Mouse (Mus musculus): ENCODE results near the gene Wdr5b.
"Not testable (repeated sequence)": the region's sequence is repeated elsewhere in the genome, so short reads cannot be mapped to it uniquely, and the experiment has no call there.

Gene Wdr5b

GRCm38 (mm10) chr16:36040640-36041624 lies at the start of gene Wdr5b:
TSS of gene Wdr5b (plus strand) at chr16:36041190.
- peak; percentile 89 for DNase-seq

DNA sequence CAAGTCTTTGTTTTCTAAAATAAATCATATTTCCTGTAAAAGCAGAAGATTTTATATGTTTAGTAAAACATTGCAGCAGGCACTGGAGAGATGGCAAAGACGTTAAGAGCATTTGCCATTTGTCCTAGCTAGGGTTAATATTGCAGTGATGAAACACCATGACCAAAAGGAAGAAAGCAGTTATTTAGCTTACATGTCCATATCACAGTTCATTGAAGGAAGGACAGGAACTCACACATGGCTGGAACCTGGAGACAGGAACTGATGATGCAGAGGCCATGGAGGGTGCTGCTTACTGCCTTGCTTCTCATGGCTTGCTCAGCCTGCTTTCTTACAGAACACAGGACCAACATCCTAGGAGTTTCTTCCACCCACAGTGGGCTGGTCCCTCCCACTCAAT lies 48.6 kb upstream of the Wdr5b start:
- no peak for DNase-seq

DNA sequence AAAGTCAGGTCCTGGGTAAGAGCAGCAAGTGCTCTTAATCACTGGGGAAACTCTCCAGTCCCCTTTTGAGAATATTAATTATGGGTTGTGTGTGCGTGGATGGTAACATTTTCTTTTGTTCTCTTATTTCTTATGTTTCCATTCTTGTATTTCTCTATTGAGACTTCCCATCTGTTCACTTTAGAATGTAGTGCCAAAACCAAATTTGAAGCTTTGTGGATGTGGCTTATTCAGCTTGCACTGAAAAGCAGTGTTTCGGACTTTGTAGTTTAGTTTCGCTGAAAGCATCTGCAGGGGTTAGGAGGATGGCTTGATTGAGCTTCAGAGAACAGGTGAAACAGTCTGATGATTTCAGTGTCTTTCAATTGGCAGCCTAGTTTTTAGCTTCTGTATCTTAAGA lies 47.7 kb upstream of the Wdr5b start:
- no peak for DNase-seq

DNA sequence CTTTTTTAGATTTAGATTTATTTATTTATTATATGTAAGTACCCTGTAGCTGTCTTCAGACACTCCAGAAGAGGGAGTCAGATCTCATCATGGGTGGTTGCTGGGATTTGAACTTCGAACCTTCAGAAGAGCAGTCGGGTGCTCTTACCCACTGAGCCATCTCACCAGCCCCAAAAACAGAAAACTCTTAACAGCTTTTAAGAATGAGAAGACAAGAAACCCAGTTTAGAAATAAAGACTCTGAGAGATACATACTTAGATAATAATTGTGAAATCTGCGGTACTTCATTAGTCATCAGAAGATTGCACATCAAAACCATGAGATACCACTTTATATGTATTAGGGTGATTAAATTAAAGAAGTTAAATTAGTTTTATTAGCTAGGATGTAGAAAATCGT lies 42.1 kb upstream of the Wdr5b start:
- DNase-seq, result not testable (repeated sequence)

- DNase-seq, result no peak
Observed at GRCm38 (mm10) chr16:36008396-36008795, 32.6 kb upstream of the Wdr5b start.

GRCm38 (mm10) chr16:36016335-36016734 lies 24.7 kb upstream of the Wdr5b start:
- DNase-seq, result no peak

GRCm38 (mm10) chr16:36028120-36028519 lies 12.9 kb upstream of the Wdr5b start:
- DNase-seq, result not testable (repeated sequence)

GRCm38 (mm10) chr16:36041625-36042020 lies 633 bp downstream of the Wdr5b start:
- DNase-seq, result no peak

GRCm38 (mm10) chr16:36043073-36043472 lies 2.1 kb downstream of the Wdr5b start:
- no peak for DNase-seq

DNA sequence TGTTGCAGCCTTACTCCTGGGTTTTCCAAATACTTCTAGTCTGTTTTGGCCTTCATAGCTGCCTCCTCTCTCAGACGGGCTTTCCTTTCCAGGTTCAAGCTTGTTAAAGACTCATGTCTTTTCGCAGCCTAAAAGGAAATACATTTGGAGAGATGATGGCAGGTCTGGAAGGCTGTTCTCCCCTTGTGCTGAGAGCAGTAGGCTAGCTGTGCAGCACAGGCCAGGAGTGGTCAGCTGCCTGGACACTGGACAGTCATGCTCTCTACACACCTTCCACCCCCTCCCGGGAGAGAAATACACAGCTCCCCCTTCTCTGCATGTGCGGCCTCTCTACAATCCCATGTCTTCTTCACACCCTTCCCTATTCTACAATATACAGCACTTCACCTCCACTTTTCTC lies 3.0 kb downstream of the Wdr5b start:
- DNase-seq, result no peak

- no peak for DNase-seq
Observed at GRCm38 (mm10) chr16:36047538-36047937, 6.5 kb downstream of the Wdr5b start.

DNA sequence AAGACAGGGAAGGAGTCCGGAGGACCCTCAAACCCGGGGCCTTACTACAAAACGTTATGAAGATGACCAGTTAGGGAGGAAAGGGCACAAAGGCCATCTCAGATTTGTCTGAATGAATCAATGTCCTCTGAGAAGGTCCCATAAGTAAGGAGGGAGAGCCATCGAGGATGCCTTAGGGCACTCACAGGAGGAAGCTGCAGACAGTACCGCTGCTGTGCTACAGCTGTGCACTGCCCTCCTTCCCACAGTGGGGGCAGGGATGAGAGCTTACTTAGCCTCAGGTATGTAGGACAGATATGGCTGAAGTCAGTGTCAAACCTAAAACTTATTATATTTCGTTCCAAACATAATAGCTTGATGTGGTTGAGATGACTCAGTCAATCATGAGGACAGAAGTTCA lies 10.5 kb downstream of the Wdr5b start:
- DNase-seq, result no peak

DNA sequence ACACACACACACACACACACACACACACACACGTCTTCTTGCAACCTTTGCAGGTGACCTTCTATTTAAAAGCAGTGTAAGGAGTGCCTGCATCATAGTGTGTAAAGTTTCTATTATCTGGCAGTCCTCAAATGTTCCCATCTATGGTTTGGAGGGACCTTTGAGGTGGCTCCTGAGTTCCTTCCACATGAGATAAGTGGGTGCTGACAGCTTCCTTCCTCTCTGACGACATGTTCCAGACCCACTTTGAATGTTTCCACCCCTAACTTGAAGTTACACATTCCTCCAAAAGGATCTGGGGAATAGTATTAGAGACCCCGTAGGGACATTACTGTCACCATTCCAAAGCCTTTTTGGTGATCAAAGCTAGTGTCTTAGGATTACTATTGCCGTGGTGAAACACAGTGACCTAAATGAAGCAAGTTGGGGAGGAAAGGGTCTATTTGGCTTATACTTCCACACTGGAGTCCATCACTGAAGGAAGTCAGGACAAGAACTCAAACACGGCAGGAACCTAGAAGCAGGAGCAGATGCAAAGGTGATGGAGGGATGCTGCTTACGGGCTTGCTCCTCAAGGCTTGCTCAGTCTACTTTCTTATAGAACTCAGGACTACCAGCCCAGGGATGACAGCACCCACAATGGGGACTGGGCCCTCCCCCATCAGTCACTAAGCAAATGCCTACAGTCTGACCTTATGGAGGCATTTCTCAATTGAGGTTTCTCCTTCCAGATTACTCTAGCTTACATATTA lies 12.7 kb downstream of the Wdr5b start:
- DNase-seq, result no peak

DNA sequence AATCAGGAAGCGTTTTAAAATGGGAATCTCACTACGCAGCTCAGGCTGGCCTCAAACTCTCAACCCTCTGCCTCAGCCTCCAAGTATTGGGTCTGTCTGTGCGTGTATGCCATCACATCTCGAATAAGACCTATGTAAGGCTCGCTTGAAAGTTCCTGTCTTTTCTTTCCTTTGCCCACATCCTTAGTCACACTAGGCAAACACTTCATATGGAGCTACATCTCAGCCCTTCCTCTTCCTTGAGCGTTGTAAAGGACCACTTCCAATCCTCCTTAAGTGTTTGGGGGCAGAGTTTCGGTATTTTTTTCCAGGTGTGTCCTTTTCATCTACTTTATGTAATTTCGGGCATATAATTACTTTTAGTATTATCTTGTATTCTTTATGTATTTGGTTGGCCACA lies 13.9 kb downstream of the Wdr5b start:
- DNase-seq, result no peak

- no peak for DNase-seq
Observed at GRCm38 (mm10) chr16:36056416-36056815, 15.4 kb downstream of the Wdr5b start.

DNA sequence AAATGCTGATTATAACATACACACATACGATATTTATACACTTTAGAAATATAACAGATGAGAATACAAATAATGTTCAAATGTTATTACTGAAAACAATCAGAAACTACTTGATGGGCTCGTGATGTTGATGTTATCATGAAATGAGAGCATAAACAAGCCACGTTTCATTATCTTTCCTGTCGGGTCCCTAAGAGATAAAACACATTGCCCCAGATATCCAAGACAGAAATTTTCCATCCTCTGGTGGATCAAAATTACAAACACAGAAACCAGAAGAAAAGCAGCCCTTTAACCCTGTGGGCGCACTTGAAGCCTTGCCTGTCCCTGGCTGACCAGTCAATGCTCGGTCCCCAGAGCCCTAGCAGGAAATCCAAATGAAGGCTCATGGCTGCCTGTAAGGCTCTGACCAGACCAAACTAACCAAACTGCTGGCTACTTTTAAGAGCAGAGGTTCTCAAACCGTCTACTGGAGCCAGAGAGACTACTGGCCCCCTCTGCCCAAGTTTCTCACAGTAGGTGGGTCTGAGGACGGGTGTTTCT lies 17.0 kb downstream of the Wdr5b start:
- no peak for DNase-seq

- not testable (repeated sequence) for DNase-seq
Observed at GRCm38 (mm10) chr16:36062534-36062933, 21.5 kb downstream of the Wdr5b start.

- no peak for DNase-seq
Observed at GRCm38 (mm10) chr16:36063315-36063714, 22.3 kb downstream of the Wdr5b start.

- DNase-seq, result no peak
Observed at GRCm38 (mm10) chr16:36064904-36065303, 23.9 kb downstream of the Wdr5b start.

DNA sequence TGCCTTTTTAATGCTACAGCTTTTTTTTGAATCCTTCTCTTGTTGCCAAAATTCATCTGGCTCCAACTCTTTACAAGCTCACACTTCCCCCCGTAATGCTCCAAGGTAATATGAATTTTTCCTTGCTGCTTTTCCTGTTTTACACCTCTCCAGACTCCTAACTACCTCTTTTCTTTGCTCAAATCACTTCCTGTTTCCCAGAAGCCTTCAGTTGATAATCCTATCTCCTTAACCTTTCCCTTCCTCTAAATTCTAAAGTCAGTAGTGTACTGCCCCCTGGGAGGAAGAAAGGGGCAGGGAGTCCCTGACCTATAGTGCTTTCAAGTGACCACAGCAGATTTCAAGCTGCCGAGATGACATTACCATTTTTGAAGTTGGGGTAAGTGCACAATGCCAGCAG lies 26.7 kb downstream of the Wdr5b start:
- DNase-seq, result no peak

DNA sequence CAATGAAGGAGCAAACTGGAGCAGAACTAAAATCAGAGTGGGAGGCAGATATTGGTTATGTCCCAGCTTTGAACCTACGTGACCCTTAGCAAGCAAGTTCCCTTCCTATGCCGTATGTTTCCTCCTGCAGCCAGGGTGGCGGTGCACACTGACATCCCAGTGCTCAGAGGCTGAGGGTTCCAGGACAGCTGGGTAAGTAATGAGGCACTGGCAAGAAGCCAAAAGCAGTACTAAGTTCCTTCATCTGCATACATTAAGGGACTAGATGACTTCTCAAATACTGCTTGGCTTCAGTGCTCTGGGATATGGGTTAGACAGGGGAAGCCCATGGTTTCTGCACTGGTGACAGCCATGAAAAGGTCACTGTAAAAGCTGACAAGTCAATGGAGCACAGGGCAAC lies 27.4 kb downstream of the Wdr5b start:
- DNase-seq, result no peak

DNA sequence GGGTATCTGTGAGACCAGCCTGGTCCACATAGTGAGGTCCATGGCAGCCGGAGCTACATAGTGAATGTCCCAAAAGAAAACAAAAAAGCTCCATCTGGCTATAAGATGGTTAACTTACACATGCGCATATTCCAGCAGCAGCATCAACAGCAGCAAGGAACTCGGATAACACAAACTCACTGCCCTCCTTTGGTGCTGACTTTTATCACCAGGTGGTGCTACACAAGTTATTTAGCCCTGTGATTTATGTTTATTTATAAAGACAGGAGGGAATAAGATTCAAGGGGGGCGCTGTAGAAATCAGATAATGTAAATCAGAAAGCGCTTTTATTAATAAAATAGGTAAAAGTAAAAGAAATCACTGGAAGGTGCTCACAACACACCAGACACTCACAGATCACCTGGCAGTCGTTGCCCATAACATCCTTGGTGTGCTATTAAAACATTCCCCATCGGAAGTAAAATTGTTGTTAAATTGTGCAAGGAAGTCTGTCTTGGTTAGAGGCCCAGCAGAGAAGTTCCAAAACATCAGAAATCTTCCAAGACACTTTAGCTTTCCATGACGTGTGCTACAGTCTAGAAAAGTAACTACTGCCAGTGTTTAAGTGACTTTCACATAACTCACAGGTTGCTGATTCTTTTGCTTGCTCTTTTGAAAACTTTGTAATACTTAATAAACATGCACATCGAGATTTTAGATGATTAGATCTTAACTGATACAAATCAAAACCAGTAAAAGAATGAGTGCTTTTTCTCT lies 29.0 kb downstream of the Wdr5b start:
- DNase-seq, result no peak

- no peak for DNase-seq
Observed at GRCm38 (mm10) chr16:36071071-36071449, 30.1 kb downstream of the Wdr5b start.

Data from kidney, adult 18-20 months (tissue).